Mouse (Mus musculus) c-Kit-positive CD71-positive TER-119-negative erythroid progenitor cells, embryonic 14.5 days (primary cell): ENCODE data around the gene Ddias.

Experiments used
- DNase-seq: peaks from one replicate; pipeline ENCODE4 v3.0.0-alpha.2; 2013; ENCODE audit warnings: low read depth

Ddias gene

DNA sequence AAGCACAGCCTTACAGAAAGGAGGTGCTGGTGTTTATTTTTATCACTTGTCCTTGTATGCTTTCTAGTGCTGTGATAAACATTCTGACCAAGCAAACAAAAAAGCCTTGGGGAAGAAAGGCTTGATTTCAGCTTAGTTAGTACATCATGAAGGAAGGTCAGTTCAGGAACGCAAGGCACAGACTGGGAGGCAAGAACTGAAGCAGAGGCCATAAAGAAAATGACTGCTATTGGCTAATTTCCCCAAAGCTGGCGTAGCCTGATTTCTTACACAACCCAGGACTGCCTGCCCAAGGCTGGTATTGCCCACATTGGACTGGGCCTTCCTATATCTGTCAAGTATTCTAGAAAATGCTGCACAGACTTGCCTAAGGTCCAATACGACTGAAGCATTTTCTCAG, 25.8 kb downstream of the Ddias start:
- no peak for DNase-seq

- no peak for DNase-seq
Measured at GRCm38 (mm10) chr7:92842254-92842653, 31.8 kb downstream of the Ddias start.

DNA sequence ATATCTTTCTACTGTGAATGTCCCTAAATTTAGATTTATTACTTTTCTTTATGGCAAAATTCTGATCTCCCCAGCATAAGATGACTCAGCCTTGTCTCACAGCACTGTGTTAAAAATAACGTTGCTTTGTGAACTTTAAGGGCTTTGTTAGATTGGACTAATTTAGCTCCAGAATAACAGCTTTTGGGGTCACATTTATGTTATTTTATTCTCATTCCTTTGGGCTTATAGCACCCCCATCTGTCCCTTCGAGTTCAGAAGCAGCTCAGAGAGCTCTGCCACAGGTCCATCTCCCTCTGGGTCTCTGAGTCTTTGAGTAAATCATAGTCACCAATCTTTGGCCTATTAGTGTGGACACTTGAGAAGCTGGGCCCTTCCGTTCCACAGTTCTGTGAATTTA, 36.1 kb downstream of the Ddias start:
- no peak for DNase-seq

DNA sequence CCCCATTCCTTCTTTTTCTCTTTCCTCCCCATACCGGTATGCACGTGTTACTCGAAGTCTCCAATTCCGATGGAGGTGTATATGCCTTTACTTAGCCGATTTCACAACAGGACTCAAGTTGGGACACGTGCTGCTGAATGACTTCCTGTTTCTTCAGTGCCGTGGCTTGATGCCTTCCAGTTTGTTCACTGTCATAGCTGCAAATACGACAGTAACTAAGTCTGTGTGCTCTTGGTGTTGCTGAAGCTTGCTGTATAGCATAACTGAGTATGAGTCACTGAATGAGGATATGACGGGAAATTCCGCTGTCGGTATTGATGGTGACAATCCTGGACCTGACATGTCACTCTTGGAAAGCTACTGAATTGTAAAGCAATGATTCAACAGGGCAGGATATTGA, 36.8 kb downstream of the Ddias start:
- no peak for DNase-seq

DNA sequence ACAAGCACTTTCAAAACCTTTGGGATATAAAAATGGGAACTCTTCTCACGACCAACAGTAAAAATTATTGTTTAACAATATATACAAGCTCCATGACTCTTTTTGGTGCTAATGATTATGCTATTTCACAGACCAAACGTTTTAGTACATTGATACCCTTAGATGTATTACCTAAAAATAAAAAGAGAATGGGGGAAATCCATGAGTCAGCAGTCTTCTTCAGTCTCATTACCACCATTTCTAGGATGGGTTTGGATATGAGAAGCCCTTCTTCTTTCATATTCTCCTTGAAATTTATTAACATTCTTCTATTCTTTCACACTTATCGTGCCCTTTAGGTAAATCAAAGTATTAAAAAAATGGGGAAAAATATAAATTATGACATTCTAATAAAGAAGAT, 37.6 kb downstream of the Ddias start:
- no peak for DNase-seq

DNA sequence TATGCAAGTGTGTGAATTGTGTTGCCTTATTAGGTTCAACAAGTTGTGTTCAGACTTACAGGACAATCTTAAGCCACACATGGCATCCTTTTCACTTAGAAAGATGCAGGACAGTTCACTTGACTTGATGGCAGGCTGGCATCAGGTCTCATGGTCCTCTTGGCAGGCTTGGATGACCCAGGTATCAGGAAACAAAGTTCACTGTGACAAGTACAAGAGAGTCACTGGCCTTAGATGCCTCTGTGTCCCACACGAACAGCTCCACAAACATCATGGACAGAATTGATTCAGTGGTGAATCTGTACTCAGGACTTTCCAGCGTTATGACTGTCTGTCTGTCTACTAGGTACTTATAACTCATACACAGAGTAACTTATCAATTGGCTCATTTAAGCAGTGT, 39.7 kb downstream of the Ddias start:
- DNase-seq = no peak

DNA sequence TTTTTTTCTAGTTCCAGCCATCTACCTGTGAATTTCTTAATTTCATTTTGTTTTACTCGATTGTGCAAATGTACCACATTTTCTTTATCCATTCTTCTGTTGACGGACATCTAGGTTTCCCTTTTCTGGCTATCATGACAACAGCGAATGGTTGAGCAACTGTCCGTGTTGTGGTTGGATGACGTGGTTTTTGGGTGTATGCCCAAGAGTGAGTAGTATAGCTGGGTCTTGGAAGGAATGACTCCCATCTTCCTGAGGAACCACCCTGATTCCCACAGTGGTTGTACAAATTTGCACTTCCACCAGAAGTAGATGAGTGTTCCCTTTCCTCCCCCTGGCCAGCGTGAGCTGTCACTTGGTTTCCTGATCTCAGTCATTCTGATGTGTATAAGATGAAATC, 41.7 kb downstream of the Ddias start:
- DNase-seq = no peak

GRCm38 (mm10) chr7:92827981-92828380, 46.1 kb downstream of the Ddias start:
- DNase-seq = no peak

DNA sequence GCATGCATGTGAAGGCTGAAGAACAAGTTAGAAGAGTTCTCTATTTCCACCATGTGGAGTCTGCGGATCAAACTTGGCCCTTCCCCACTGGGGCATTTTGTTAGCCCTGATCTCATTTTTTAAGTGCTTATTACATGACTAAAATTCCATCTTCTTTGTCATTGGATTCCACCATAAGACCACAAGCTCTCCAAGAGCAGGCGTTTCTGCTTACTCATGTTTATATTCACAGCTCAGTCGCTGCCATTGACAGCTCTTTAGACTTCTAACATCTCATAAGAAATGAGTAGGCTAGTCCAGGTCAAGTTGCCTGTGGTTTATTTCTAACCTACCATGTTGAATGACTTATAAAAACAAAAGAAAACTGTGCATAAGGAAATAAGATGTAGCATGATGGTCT, 47.8 kb downstream of the Ddias start:
- no peak for DNase-seq

GRCm38 (mm10) chr7:92822409-92823101, 51.5 kb downstream of the Ddias start:
- no peak for DNase-seq

GRCm38 (mm10) chr7:92821871-92822270, 52.2 kb downstream of the Ddias start:
- DNase-seq = no peak

DNA sequence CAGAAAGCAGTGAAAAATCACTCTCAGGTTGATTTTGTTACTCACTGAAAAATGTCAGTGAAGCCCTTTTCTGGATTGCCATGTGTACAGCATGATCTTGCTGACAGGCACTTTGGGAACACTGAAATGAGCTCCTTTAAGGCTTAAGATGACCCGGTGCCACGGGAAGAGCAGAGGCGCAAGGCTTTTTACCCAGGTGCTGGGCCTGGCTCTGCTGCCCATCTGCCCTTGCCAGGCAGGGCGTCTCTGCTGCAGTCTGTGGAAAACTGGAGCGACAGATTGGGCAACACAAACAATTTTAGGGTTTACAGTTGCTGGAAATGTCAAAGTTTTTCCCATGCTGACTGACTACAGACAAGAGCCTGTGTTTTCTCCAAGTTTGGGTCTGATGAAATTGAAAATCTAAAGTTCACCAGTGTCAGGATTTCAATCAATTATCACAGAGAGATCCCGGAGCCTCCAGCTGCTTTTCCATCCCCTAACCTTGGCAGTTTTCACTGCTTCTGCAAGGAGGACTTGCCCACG, 53.0 kb downstream of the Ddias start:
- no peak for DNase-seq

DNA sequence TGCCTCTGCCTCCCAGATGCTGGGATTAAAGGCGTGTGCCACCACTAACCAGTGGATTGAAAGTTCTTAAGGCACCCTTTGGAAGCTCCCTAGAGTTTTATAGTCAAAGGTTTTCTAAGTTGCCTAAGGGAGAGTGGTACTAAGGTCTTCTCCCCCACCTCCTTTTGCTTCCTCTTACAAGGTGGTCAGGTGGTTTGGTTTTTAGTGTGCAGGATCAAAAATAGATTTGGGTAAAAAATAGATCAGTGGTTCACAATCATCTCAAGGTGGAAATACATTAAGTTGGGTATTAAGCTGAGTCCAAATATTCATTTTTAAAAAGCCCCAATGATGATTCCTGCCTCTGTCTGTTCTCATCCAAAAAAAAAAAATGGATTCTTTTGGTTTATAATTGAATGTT, 53.6 kb downstream of the Ddias start:
- DNase-seq = no peak

- no peak for DNase-seq
Measured at GRCm38 (mm10) chr7:92819656-92820055, 54.4 kb downstream of the Ddias start.

- DNase-seq = no peak
Measured at GRCm38 (mm10) chr7:92817886-92818285, 56.2 kb downstream of the Ddias start.

DNA sequence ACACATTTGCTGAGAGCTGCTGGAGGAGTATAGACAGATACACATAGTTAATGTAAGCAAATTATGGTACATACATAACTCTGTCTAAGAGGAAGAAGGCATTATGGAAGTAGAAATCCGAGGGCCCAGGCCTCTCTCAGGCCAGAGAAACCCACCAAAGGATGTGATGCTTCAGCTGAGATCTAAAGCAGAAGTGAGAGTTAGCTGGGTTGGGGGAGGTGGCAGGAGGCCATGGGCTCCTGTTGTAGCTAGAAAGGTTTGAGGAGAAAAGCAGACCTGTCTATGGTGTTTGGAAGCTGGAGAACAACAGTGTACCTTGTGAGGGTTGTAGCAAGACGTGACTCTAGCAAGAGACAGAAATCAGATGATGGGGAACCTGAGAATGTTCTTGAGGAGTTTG, 56.8 kb downstream of the Ddias start:
- no peak for DNase-seq

DNA sequence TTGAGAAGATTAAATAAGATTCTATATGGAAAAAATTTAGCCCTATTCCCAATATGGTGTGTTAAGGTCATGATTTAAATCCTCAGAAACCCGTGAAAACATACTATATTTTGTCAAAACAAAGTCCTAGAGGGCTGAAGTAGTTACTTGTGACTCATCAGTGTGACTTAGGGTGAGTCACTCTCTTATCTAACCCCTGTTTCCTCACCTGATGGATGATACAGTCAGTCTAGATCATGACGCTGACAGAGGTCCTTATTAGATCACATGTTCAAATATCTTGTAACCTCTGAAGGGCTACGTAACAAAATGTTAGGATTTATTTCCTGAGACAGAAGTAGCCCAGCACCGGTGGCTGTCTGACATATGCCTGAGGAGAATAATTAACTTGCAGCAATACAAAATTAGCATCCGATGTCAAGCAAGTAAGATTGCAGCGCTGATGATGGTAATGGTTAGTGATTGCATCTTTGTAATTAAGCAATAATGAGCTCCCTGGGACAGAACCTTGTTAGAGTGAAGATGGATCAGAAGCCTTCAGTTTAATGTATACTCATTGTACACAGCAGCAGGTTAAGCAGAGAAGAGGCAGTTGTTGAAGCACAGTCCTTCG, 62.3 kb downstream of the Ddias start:
- DNase-seq = no peak
